Mouse (Mus musculus): ENCODE data around the gene Rtp4.

Gene Rtp4

DNA sequence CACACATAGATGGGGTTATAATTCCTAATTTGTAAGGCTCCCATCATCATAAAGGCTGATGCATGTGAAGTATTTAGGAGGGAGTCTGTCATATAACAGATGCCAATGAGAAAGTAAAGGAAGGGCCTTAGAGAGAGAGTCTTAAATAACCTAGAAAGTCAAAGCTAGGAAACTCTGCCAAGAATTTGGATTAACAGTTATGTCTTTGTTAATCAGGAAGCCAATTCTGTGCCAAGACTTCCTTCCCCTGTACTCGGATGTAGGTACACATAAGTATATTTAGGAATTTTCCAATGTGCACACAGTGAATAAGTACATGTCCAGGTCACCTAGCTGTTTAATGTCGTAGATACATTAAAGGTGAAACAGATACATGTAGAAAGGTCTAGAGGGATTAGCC, 3.5 kb upstream of the Rtp4 start:
- no peak for DNase-seq

DNA sequence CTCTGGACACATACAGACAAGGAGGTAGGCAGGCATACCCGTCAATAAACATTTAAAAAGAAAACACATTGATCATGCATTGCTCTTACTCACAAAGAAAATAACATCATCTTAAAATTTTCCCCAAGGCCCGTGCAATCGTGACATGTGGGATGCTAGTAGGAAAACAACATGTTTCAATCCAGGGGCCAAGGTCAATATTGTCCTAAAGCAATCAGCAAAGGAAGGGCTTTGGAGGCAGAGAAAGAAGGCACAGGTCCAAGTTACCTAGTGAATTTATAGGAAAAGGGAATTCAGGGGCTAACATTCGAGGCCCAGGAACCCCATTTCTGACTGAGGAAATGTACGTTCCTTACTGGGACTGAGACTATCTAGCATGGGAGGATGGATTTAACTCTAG, 2.9 kb upstream of the Rtp4 start:
- no peak for DNase-seq

DNA sequence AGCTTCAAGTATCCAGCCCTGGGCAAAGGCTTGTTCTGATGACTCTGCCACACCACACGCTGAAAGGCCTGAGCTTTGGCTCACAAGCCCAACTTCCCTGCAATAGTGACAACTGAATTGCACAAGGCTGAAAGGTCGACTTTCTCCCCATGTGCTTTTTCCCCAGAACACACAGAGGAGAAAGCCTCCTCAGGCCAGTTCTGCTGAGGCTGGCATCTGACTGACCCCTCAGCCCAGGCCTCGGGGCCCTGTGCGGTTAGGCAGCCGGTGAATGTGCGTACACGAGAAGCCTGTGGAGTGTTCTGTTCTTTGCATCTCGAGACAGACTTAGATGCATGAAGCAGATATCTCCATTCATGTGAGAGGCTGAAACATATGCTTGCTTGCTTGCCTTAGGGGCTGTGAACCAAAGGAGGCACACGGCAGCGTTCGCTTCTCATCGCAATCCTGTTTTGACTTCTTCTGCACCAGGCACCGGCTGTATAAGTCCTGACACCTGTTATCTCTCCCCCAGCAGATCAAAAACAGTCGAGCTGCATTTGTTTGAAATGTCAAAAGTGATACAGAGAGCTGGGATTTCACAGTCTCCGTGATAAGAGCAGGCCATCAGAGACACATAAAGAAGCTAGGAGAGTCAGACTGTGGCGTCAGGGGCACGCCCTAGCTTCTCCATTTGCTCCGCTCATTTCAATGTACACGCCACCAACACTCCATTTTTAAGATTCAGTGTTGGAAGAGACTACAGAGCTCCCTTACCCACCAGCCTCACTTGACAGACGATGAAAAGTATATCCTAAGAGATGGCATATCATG, 2.1 kb upstream of the Rtp4 start:
- DNase-seq: no peak

DNA sequence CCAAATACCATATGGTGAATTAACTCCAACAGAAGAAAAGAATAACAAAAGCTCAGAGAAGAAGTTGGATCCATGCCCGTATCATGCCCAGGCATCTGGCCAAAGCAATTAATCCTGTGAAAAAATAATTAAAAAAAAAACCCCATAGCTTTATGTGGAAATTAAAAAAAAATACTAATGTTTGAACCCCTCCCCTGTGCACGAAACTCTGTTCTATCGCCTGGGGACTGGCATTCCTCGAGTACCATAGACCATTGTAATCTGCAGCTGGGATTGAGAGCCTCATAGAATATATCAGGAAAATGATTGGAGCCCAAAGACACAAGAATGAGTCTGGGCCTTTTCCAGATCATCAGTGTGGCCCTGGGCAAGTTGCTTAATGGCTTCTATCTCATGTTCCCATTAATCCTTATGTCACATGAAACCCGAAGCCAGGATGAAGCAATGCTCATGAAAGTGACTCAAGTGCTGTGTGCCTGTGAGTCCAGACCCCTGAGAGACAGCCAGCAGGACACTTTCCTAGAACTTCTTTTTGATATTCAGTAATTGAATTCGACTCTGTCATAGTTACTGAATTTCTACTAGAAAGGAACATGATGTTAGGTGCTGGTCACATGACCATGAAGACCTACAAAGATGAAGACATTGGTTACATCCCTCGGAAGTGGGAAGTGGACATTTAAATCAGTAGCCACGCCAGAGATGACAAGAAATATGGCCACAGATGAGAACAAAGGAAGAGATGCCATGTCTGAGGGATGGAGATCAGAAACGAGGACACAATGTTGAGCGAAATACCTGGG, 1.3 kb upstream of the Rtp4 start:
- DNase-seq: peak; percentile 33

DNA sequence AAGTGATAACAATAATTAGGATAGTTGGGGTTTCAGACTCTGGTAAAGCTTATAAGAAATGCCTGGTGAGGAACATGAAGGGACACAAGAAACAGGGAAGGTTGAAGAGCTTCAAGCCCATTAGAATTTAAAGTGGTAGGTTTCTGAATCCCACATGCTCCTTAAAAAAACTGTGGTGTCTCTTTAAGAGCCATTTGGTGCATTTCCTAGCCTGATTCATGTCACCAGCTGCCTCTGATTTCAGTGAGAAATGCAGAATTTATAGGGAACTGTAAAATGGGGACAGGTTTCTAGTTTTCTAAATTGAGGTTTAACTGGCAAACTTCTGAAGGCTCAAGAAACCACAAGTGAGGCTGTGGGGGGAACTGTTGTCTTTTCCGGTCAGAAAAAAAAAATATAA, 320 bp upstream of the Rtp4 start:
- no peak for DNase-seq

DNA sequence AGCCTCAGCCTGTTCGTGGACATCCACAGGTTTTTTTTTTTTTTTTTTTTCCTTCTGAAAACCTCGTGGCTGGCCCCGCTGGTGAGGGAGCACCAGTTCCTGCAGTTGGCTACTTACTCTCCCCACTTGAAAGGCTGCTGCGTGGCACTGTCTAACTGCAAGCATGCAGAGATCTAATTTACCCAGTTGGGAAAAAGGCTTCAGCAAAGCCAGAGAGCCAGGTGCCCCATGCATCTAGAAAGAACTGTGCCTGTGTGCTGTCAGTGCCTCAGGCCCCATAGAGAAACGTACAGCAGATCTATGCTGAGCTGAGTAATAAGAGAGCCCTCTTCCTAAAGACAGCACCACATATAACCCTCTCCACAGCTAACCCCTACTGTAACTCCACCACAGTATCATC, 1.0 kb downstream of the Rtp4 start:
- DNase-seq: no peak

DNA sequence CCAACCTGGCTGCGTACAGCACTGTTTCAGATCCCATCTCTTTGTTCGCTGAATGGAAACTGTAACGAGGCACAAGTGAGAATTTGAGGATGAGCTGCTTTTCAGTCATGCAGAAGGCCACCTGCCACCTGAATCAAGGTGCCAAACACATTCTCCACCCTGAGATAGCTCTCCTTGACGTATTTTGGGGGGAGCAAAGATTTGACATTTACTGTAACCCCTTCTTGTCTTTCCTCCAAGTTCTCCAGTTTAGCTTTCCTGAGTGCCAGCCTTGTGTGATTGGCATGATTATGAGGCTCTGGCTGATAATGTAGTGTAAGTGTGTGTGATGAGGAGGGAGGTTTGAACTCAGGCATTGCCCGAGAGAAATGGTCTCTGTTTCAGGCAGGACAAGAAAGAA, 2.0 kb downstream of the Rtp4 start:
- DNase-seq: no peak

DNA sequence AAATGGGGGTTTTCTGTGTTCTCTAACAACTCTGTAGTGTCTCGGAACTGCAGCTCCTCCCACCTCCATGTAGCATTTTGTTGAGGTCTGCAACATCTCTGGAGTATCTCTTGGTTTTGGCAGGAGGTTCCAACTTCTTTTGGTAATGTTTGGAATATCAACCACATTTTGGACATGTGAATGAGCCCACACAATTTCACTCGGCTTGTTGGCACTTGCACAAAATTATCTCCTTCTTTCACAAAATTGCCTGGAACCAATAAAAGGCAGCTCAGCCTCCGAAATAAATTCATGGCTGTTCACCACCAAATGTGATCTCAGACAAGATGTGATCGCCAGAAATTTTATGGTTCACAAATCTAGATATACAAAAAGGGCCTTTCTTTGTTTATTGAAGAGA, 9.1 kb downstream of the Rtp4 start:
- DNase-seq: no peak

DNA sequence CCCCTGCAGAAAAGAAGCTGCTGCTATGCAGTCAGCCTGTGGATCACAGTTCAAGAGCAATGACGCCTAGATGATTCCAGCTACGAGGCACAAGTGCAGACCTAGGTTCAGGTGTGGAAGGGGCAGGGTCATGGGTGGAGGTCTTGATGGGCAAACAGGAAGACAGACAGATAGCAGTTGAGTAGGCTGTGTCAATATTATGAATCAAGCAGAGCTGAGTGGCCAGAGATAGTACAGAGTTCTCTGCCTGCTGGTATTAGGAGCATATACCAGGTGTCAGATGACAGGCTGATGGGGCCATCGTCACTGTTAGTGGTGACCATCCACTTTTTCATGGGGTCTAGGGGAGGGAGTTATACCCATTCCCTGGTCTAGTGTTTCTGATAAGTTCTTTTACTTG, 13.6 kb downstream of the Rtp4 start:
- DNase-seq: no peak

DNA sequence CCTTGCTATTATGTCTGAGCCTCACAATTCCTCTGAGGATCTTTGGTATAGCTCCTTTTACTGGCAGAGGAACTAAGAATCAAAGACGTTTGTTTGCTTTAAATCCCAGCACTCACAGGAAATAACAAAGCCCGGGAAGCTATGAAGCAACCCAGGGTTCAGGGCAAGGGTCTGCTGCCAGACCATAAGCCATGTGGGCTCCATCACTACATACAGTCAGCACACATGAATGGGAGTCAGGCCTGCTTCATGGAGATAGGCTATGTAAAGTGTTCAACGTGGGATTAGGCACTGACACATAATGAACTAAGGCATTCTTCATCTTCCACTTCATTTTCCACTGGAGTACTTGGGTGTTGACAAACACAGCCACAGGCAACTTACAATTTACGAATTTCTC, 21.0 kb downstream of the Rtp4 start:
- no peak for DNase-seq

DNA sequence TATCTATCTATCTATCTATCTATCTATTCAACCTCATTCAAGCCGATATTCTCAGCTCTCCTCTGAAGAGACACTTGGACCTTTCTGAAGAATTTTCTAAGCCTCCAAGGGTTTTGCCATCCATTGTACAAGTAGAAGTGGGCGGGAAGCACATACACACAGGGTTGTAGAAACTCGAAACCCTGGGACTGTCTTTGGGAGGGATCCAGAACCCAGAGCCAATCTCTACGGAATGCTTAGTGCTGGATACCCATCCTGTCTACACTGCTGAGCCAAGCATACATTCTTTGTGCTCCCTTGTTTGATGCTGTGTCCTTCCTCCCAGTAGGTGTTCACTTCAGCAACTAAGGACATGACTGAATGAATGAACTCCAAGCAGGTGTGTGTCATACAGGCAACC, 22.8 kb downstream of the Rtp4 start:
- no peak for DNase-seq

DNA sequence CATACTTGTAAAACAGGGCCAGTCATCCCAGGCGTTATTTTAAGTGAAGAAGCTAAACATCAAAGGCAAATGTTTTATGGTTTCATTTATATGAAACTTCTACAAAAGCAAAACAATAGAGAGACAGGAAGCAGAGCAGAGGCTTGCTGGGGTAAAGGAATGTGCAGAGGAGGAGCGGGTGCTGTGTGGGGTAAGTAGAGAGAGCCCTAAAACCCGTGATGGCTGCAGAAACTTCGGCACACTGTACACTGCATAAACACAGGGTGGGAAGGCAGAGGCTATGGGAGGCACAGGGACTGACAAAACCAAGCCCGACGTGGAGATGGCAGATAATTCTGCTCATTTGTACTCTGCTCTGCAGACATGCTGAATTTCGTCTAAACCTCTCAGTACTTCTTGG, 24.3 kb downstream of the Rtp4 start:
- DNase-seq: no peak

DNA sequence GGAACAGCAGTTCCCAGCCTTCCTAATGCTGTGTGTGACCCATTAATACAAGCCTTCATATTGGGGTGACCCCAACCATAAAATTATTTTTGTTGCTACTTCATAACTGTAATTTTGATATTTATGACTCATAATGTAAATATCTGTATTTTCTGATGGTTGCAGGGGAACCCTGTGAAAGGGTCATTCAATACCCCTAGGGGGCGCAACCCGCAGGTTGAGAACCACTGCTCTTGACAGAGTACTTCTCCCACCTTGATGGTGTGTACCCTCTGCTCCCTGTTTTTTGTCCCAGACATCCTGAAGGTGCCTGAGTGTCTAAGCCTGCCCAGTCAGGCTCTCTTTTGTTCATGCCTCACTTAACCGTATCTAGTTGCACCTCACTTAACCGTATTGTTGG, 27.7 kb downstream of the Rtp4 start:
- peak; percentile 7 for DNase-seq

DNA sequence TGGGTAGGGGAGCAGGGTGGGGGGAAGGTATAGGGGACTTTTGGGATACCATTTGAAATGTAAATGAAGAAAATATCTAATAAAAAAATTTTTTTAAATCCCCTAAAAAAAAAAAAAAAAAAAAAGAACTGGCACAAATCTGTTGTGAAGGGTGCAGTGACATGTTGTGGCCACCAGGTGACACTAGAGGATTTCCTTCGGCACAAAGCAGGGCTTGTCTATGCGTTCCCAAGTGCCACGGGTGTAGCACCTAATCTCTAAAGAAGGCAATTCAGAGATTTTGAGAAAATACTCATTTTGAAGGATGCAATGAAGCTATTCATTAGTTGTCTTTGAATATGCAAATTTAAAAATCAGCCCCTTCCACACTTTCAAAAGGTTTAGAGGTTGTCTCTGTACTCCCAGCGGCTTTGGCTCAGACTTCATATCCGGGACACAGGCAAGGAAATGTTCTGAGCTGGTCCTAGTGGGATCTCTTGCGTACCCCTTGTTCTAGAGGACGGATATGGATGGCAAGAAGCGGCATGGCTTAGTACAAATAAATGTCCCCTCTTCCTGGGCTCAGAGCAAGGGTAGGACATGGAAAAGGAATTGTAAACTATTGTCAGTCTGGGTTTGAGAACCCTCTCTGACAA, 30.4 kb downstream of the Rtp4 start:
- peak; percentile 80 for DNase-seq

DNA sequence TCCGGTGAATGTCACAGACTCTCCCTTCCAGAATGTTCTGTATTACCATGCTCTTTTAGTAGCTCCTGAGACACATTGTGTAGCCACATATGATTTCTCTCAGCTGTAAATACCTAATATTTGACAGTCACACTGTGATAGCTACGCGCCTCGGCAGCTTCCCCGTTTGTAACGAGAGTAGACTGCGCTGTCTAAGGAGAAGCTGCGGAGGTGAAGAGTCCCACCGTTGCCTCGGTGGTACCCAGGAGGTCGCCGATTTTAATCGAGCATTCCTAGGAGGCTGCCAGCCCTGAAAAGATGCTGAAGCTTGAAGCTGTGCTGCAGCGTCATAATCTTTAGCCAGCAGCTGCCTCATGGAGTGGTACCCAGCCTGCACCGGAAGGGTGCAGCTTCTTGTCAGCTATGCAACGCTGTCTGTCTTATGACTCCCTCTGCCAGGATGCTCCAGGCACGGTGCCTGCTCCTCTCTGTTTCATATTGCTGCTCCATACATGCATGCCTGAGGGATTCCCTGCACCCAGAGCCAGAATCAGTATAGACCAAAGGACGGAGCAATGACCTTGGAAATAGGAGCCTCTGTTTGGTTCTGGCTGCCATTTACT, 31.0 kb downstream of the Rtp4 start:
- no peak for DNase-seq

DNA sequence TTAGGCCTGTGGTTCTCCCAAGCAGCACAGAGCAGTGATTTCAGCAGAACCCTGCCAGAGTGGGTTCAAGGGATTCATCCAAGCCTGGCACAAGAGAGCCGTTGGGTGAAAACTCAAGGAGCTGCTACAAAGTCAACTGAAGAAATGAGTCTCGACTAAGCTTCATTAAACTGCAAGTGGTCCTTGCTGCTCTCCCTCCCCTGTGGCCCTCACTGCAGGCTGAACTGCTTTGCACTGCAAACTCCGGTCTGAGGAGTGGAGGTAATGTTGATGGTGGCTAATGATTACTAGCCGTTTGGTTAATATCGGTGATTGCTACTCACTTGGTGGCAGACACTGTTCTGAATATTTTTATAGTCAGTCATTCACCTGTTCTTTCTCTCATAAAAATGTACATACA, 34.6 kb downstream of the Rtp4 start:
- DNase-seq: no peak

DNA sequence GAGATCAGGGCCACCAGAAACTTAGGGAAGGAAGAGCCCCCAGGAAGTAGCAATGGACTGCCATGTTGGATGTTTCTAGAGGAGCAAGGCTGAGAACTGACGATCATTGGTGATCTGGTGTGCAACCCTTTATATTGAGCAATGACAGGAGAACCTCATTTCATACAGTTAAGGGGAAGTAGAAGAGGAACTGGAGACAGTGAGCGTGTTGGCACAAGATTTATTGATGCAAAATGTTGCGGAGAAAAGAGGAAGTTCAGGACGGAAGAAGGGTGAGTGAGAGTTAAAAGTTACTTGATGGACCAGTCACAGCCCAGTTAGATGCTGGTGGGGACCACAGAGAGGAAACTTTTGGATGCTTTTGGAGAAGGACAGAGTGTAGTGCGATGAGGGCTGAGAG, 37.1 kb downstream of the Rtp4 start:
- peak; percentile 29 for DNase-seq

DNA sequence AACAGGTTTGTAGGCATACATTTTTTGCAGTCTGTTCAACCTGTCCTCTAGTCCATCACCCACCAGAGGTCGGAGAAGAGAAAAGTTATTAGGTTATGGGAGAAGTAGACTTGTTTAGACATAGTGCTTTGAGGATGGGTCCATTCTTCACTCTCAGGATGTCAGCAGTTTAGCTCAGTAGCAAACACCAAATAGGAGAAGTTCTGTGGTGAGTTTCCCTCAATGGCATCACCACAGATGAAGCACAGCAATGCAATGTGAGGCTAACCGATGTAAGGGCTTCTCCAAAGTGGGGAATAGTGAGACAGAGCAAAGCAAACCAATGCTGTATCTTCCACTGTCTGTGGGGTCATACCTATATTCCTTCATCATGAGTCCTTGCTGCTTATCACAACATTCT, 37.6 kb downstream of the Rtp4 start:
- no peak for DNase-seq

DNA sequence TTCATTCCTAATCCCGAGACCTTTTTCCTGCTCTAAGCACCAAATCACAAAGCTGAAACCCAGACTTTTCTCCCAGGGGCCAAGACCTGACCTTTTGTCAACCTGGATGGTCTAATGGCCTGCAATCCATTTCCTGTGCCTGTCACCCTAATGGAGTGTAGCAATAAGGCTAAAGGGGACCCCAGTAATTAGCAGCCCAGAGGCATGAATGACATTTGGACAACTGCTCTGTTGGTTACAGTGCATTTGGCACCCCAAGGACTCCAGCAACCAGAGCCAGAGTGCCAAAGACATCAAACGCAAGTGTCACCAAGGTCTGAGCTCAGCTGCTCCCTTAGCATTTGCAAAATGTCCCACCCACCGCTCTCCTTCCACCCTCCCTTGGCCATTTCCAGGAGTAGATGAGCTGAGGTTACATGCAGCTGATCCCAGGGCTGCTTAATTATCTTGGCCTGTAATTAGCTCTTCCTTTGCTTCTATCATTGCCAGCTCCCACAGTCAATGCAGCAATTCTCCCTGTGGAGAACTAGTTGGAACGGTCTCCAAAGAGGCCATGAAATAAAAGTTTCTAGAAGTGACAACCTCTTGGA, 48.4 kb downstream of the Rtp4 start:
- DNase-seq: no peak

DNA sequence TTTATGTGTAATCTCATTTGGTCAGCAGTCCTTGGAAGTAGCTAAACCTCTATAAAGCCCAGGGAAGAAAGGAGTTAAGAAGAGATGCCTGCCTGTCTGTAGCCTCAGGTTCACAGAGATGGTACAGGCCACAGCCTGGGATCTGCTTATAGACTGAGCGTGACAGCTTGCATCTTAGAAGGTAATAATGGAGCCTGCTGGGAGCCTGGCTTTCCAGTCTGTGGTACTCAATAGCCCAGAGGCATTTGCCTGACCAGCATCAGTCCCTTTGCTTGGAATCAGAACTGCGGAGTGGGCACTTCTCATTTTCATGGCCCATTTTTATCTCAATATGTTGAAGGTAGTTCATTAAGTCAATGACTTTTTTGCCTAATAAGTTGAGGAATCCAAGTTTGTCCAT, 54.5 kb downstream of the Rtp4 start:
- DNase-seq: no peak

DNA sequence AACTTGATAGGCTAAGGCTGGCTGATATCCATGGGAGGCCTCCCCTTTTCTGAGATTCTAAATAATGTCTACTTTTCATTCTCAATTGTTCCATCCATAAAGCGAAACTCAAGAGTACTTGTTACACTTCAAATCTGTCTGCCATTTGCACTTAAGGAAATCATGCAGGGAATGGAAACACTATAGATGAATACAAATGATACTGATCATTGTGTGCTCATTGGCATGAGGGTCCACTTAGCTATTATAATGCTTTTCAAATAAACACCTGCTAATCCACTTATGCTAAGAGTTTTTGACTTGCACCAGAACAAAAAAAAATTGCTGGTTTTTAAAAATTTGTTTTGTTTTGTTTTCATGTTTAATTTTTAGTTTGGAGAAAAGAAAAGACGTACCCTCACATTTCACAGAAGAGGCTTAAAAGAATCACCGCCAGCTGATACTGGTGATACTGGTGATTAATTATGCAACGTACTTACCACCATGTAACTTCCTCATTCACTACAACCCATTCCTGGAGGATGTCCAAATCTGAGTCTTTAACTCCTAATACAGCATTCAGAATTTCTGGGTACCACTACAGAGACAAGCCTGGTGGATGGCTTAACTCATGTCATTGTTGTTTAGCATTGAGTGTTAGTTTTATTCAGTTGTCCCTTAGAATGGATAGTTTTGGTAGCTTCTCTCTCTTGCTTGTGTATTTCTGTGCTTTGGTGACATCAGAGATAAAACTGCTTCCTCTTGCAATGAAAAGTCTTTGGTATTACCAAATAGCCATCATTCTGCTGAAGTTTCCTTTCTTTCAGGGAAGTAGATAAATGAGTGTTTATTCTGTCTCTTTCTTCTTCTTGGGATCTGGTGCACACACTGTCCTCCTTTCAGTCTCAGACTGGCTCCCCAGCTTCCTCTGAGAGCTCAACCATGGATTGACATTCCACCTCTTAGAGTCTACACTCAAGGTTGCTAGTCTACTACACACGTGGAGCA, 71.3 kb downstream of the Rtp4 start:
- no peak for DNase-seq

DNA sequence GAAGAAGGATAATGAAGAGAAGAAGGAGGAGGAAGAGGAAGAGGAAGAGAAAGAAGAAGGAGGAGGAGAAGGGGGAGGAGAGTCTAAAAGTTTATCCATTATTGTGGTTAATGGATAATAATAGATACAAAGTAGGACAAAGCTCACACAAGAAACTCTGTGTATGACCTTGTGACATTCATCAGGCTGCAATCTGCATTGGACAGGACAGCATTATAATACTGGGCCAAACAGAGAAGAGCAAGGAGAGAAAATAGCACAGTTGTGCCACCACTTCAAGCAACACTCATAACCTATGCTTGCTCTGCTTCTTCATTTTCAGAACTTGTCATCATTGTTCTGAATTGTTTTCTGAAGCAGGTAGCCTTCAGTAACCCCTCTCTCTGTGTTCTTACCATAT, 72.4 kb downstream of the Rtp4 start:
- DNase-seq: no peak
